Mouse (Mus musculus): ENCODE measurements at regions not wholly inside any gene's neighbourhood (a gene's known extent, or its start where the extent isn't known, plus 50 kb on each side); places are given as distances from the start of the nearest gene placed in this dataset.

DNA sequence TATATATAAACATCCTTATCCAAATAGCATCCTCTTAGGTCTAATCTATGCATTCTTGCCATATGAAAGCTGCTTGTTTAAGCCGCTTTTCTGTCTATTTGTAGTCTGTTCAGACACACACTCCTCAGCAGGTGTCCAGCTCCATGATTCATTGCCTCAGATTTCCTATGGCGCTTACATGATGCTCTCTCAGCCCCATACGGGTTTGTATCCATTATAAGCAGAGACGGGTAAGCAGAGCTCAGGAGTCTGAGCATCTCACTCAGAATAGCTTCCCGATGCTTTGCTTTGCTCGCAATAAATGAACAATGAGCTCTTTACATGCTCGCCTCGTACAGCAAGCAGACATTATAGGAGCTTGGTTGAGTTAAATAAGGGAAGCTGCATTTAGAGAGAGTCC, 521.3 kb upstream of the Ptbp2 start:
- Histone ChIP-seq H3K4me3 (no peak overlapping the region), H3K79me2 (replicated peaks; ENCODE audit: control insufficient read depth, insufficient read depth, low read length) (no peaks in the 10 kb centered on the region), H3K27ac (no peak overlapping the region), H3K9ac (ENCODE audit: low read depth, low read length) (no peak overlapping the region), H3K27me3 (ENCODE audit: control insufficient read depth, insufficient read depth, low read length) (no peaks in the 10 kb centered on the region), H3K36me3 (ENCODE audit: control insufficient read depth, insufficient read depth, low read length) (no peaks in the 10 kb centered on the region), H3K4me1 (ENCODE audit: control insufficient read depth, insufficient read depth, low read length) (no peaks in the 10 kb centered on the region)
- intact Hi-C loops (cut with DNase I) = no loop called here
- DNase-seq = no peak
- WGBS = 87% methylated on average over 8 of the region's 8 CpGs
- TF ChIP-seq EP300 (IDR thresholded peaks at IDR 0.05; ENCODE audit: insufficient read depth, low read depth, low read length) = no peak
- TF ChIP-seq CTCF (IDR thresholded peaks at IDR 0.05) = no peak
- TF ChIP-seq POLR2A (IDR thresholded peaks at IDR 0.05; ENCODE audit: insufficient read depth, low read depth, low read length) = no peak
